Mouse (Mus musculus): ENCODE results near the gene Dip2b.
"Not testable (repeated sequence)": the region's sequence is repeated elsewhere in the genome, so short reads cannot be mapped to it uniquely, and the experiment has no call there.

Gene Dip2b

DNA sequence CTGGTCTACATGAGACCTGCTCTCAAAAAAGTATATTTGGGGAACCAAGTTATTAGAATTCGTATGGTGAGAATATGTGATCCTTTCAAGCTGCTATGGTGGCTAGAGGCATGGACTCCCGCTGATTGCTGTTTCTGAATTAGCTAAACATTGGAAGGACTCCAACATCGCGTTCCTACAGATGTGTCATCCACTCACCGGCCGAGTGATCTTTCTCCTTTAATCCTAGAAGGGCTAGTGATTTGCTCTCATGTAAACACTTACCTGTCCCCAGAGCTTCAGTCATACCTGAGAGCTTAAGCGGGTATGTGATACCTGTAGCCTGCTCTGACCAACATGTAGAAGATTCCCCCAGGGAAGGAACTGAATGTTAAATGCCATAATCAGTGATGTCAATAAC, 182.5 kb downstream of the Dip2b start:
- DNase-seq (ENCODE audit: low read depth) = no peak

DNA sequence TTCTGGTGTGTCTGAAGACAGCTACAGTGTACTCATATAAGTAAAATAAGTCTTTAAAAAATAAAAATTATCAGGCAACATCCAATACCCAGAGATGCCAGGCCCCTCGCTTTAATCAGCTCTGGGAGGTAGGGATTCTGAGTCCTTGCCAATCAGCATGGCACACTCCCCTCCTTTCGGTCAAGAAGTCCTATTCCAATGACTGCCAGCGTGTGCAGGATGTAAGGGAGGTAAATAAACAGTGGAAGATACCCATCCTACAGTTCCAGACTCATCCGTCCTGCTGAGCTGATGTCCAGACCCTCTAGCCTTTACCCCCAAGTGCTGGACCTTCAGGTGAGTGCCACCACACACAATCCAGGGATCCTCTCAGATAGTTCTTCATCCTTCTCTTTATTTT, 186.9 kb downstream of the Dip2b start:
- DNase-seq (ENCODE audit: low read depth) = no peak

DNA sequence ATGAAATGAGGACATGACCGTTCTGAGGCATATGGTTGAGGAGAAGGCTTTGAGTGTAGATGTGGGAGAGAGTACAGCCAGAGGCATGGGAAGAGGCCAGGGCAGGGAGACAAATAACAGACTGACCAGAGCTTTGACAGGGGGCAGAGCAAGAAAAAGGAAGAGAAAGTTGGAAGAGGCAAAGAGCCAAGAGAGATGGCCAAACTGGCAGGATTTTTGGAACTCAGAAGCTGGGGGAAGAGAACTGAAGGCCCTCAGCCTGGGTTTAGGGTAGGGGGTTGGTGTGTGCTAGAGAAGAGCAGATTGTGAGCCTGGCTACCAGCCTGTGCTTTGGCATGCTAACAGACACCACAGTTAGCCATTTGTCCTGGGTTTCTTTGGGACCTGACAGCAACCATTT, 187.4 kb downstream of the Dip2b start:
- DNase-seq (ENCODE audit: low read depth) = no peak

GRCm38 (mm10) chr15:100227031-100227662, 188.7 kb downstream of the Dip2b start:
- no peak for DNase-seq (ENCODE audit: low read depth)

GRCm38 (mm10) chr15:100227663-100228534, 189.4 kb downstream of the Dip2b start, which contains the start of gene Atf1:
Gene Atf1, plus strand, starts transcription at chr15:100227819.
- DNase-seq (ENCODE audit: low read depth) = peak; percentile 94

GRCm38 (mm10) chr15:100228535-100229336, 190.3 kb downstream of the Dip2b start:
- DNase-seq (ENCODE audit: low read depth) = peak; percentile 52

- DNase-seq (ENCODE audit: low read depth) = peak; percentile 50
These were observed 192.2 kb downstream of the Dip2b start for GRCm38 (mm10) chr15:100230655-100231054.

GRCm38 (mm10) chr15:100231616-100232525, 193.4 kb downstream of the Dip2b start:
- no peak for DNase-seq (ENCODE audit: low read depth)

GRCm38 (mm10) chr15:100235208-100235965, 196.9 kb downstream of the Dip2b start:
- no peak for DNase-seq (ENCODE audit: low read depth)

DNA sequence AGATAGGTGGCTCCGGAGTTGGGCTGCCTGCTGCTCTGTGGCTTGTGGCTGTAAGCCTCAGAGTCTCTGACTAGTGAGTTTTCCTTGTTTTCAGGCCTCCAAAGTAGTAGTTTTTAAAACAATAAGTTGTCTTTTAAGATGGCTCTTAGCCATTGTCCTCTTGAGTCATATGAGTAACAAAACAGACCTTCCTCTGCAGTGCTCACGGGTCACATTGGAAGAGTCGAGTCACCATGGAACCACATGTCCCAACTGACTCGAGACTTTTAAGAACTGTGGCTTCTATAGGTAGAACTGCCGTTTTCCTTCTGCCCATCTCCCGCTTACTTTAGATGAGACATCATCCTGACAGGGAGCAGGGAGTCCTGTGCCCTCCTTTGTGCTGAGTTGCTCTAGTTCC, 198.5 kb downstream of the Dip2b start:
- no peak for DNase-seq (ENCODE audit: low read depth)

- no peak for DNase-seq (ENCODE audit: low read depth)
These were observed 203.3 kb downstream of the Dip2b start for GRCm38 (mm10) chr15:100241780-100242179.

DNA sequence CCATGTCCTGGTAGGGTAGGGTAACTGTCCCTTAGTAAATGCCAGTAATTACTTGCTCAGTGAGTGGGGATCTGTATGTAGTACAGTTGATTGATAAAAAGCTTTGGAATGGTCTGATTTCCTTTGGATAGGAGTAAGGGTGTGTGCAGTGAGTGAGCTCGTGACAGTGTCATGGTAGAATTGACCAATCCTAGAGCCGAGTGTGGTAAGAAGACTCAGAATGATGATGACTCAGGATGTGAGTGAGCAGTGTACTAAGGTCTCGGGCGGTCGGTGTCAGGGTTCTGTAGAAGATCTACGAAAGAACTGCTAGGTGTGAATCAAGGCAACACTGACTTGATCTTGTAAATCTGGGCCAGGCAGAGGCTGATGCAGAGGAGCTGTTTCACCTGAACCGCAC, 207.5 kb downstream of the Dip2b start:
- DNase-seq (ENCODE audit: low read depth) = no peak

DNA sequence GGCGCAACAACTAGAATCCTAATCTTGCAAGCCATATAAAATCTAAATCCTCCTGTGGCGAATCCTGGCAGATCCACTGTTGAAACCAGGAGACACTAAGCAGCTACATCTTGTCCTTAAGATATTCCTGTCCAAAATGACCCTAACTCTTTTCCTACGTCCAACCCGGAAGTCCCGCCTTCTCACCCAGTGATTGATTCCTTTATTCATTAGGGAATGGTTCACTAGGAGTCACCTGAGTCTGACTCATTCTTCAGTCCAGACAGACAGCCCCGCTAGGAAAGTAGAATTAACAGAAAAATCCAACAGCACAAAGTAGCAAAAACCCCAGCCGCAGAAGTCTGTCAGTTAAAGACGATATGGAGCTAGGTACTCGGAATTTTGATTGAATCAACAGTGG, 208.8 kb downstream of the Dip2b start:
- DNase-seq (ENCODE audit: low read depth) = no peak

GRCm38 (mm10) chr15:100248665-100249433, 210.4 kb downstream of the Dip2b start:
- DNase-seq (ENCODE audit: low read depth) = no peak

DNA sequence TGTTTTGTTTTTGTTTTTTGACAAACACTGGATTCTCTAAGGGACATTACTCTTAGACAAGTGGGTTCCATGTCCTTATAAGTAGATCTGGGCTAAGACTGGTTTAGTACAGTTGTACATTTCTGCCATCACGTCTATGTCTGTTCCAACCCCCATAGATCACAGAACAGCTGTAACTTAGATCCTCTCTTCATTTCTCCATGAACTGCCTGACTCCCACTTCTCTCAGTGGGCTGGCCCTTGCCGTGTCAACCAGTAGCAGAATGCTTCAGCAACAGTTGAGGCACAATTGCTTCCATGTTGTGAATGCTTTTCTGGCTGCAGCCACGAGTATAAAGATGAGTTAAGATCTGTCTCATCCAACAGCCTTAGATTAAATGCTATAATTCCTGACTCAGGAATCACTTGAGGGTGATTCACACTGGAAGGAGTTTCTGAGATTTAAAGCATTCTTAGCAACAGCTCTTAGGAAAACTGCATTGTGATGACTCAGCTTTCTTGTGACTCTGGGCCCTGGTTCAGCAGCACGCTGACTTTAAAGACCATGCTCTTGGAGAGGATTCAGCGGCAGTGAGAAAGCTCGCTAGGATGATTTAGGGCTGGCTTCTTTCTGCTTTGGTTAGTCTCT, 212.8 kb downstream of the Dip2b start:
- no peak for DNase-seq (ENCODE audit: low read depth)

DNA sequence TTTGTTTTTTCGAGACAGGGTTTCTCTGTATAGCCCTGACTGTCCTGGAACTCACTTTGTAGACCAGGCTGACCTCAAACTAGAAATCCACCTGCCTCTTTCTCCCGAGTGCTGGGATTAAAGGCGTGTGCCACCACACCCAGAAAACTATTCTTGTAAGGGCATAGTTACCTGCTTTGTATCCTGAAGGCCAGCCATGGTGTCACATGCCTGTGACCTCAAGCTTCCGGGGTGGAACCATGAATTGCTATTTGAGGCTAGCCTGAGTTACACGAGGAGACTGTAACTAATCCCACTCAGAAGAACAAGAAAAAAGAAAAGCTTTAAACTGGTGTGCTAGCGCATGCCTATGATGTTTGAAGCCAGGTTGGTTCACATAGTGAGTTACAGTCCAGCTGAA, 217.9 kb downstream of the Dip2b start:
- DNase-seq (ENCODE audit: low read depth) = no peak

DNA sequence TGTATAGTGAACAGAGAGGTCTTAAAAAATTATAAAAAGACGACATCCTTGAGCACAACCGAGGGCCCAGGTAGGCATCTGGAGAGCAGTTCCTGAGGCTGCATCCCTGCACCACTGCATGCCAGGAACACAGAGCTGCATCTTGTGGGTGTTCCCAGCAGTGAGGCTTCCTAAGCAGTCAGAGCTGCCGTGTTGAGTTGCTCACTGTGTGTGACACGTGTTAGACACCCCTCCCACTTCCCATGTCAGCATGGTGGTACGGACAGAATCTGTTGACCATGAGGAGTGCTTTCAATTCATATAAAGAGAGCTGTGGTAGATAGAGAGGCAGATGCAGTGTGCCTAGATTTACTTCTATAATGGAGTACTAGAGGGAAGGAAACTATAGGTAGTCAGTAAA, 218.8 kb downstream of the Dip2b start:
- DNase-seq (ENCODE audit: low read depth) = no peak

DNA sequence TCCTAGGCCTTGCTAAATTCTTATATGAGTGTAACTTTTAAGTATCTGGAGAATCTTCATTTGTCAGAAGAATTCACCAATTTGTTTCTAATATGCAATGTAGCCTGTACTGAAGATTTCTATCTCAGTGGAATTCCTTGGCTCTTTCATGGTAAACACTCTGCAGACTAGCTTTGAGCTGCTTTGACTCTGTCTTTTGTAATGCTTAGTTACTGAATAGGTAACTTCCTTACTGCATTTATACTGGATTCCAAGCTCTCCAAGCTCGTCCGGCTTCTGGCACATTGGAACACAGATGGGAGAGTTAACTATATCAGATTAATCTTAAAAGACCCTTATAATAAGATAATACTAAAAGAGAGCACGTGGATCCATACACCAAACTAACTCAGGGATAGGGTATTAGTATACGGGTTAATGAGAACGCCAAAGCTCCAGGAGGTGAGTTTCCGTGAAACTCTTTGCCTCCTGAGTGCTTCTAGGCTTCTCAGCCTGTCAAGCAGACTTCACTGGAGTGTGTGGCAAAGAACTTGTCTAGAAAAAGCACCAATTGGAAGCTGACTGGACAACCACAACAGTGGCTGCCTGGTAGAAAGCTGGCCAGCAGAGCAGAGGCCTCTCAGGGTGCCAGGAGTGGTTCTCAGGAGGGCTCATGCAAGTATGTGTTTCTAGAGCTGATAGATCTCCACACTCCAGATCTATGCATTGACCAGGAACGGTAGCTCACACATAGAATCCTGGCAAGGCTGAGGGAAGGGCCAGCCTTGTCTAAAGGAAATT, 220.4 kb downstream of the Dip2b start:
- DNase-seq (ENCODE audit: low read depth) = no peak

- not testable (repeated sequence) for DNase-seq (ENCODE audit: low read depth)
These were observed 221.9 kb downstream of the Dip2b start for GRCm38 (mm10) chr15:100260351-100260750.

Data from induced T-regulatory cell, adult 2 months (primary cell).